Mouse (Mus musculus) lung, postnatal 0 days (tissue): ENCODE results near the gene Pafah1b3. TPM values are rescaled to one million over a fixed set of nuclear protein-coding genes. Genes with fewer than 3 reads are reported as not detected.
A peak's percentile ranks its signal among the peaks of the same experiment; 100 is the strongest.

Experiments
- ATAC-seq: fragments of 200-750 bp; cut with Nextera tagmentation; 2 replicates; pipeline ENCODE4 v1.8.0; 2017; ENCODE audit warnings: moderate library complexity
- DNase-seq: peaks from one replicate; pipeline ENCODE4 v3.0.0-alpha.2; 2016; ENCODE audit warnings: low spot score
- H3K27ac ChIP-seq: fragments of 300-500 bp; sonication (generic); 2 replicates; pipeline ENCODE4 v1.5.1; 2014; ENCODE audit warnings: antibody characterized with exemption, mild to moderate bottlenecking, low read length, mixed read lengths
- H3K27me3 ChIP-seq: fragments of 300-500 bp; sonication (generic); replicated peaks from 2 replicates; pipeline ENCODE4 v1.6.1; 2014; ENCODE audit warnings: low read length, mixed read lengths; ENCODE audit not compliant: insufficient read depth
- H3K36me3 ChIP-seq: fragments of 300-500 bp; sonication (generic); 2 replicates; pipeline ENCODE4 v1.6.1; 2014; ENCODE audit warnings: low read length, mixed read lengths; ENCODE audit not compliant: insufficient read depth
- H3K4me1 ChIP-seq: fragments of 300-500 bp; sonication (generic); 2 replicates; pipeline ENCODE4 v1.6.1; 2014; ENCODE audit warnings: antibody characterized with exemption, low read depth, low read length, mixed read lengths; ENCODE audit not compliant: insufficient read depth
- H3K4me2 ChIP-seq: fragments of 300-500 bp; sonication (generic); replicated peaks from 2 replicates; pipeline ENCODE4 v1.6.1; 2014; ENCODE audit warnings: low read depth, mild to moderate bottlenecking, low read length, moderate library complexity, mixed read lengths
- H3K4me3 ChIP-seq: fragments of 300-500 bp; sonication (generic); 2 replicates; pipeline ENCODE4 v1.5.1; 2014; ENCODE audit warnings: low read depth, low read length
- H3K9ac ChIP-seq: fragments of 300-500 bp; sonication (generic); replicated peaks from 2 replicates; pipeline ENCODE4 v1.6.1; 2014; ENCODE audit warnings: low read depth, mild to moderate bottlenecking
- H3K9me3 ChIP-seq: fragments of 300-500 bp; sonication (generic); 2 replicates; pipeline ENCODE4 v1.6.1; 2016; ENCODE audit warnings: low read length, mixed read lengths
- CTCF ChIP-seq: IDR thresholded peaks from 2 replicates; pipeline ENCODE4 v1.5.1; 2016; ENCODE audit warnings: antibody characterized with exemption, mild to moderate bottlenecking
- EP300 ChIP-seq: IDR thresholded peaks from 2 replicates; pipeline ENCODE4 v1.6.1; 2016; ENCODE audit warnings: antibody characterized with exemption, mild to moderate bottlenecking, control low read depth
- WGBS: fragments of 180-500 bp; shearing (Covaris S2); extraction: QIAGEN DNeasy Blood & Tissue Kit; methylation state at CpG from one replicate; pipeline ENCODE4 v1.1.7; 2014; 5-methylcytosine and 5-hydroxymethylcytosine counted together
- polyA plus RNA-seq: library from polyadenylated mRNA; unstranded; fragments of >200 nt; fragmentation: Nextera tagmentation; extraction: Ambion mirVana; gene quantifications from 2 replicates; pipeline ENCODE4 v1.2.1, GENCODE M21; 2015

Gene Pafah1b3
- polyA plus RNA-seq, 1 experiment from 2014 or later = 83.8 TPM

- ATAC-seq = no peak
- H3K9ac ChIP-seq = no peak overlapping the region
- no peak for DNase-seq
- H3K27me3 ChIP-seq = peaks cover 6% of the 10 kb centered on the region; the same call in 1 of the 2 replicates
- WGBS = 39% methylated on average over 2 of the region's 2 CpGs
- H3K27ac ChIP-seq = no peak overlapping the region
- no peak overlapping the region for H3K4me2 ChIP-seq
- no peaks in the 10 kb centered on the region for H3K4me1 ChIP-seq
- H3K4me3 ChIP-seq = no peak overlapping the region
- no peak for TF ChIP-seq CTCF
- no peak for TF ChIP-seq EP300
- H3K36me3 ChIP-seq = no peaks in the 10 kb centered on the region
- H3K9me3 ChIP-seq = no peaks in the 10 kb centered on the region
These were observed 8.8 kb upstream of the Pafah1b3 start for GRCm38 (mm10) chr7:25306614-25306996.

DNA sequence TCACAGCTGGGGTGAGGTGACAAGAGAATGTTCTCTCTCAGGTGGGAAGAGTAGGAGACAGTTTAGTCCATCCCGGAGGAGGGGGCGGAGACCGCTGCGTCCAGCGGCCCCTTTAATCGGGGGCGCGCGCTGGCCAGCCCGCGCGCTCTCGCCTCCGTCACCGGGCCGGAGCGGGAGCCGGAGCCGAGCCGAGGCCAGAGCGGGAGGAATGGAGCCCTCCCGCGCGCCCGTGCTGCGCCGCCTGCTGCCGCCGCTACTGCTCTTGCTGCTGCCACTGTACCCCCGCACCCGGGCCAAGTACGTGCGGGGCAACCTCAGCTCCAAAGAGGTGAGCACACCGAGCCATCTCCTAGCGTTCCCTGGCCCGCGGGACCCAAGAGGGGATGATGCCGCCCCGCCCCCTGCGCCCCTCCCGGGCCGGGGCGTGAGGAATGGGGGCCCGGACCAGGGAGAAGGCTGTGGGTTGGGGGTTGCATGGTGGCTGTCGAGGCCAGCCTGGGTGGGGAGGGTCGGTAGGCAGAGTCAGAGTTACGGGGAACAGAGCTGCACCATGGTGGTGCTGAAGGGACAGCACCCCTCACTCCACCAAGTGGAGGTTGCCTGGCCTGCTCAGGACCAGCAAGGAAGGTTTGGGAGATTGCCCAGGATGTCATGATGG is 8.3 kb upstream of the Pafah1b3 start, which contains the start of gene Tmem145:
Gene Tmem145 (plus strand): TSS at position 151 of the 658 bp plus-strand sequence.
- TF ChIP-seq CTCF (peak; percentile 21; the same call in 1 of the 2 replicates), EP300 (no peak)
- no peaks in the 10 kb centered on the region for H3K4me1 ChIP-seq
- peak; percentile 70 for DNase-seq
- H3K27me3 ChIP-seq = peaks cover 3% of the 10 kb centered on the region; the same call in 1 of the 2 replicates
- no peaks in the 10 kb centered on the region for H3K9me3 ChIP-seq
- no peak within 1 kb of the TSS for H3K27ac ChIP-seq
- H3K4me2 ChIP-seq = peak within 1 kb of the TSS; percentile 72
- 1% methylated on average over 22 of the region's 47 CpGs for WGBS
- H3K36me3 ChIP-seq = no peaks in the 10 kb centered on the region
- no peak within 1 kb of the TSS for H3K9ac ChIP-seq
- peak; percentile 82 for ATAC-seq
- peak within 1 kb of the TSS; percentile 38 for H3K4me3 ChIP-seq

- no peak overlapping the region for H3K27ac ChIP-seq
- WGBS = 2% methylated on average over 2 of the region's 2 CpGs
- H3K9me3 ChIP-seq = no peaks in the 10 kb centered on the region
- ATAC-seq = no peak
- TF ChIP-seq CTCF (no peak), EP300 (no peak)
- no peaks in the 10 kb centered on the region for H3K36me3 ChIP-seq
- H3K27me3 ChIP-seq = peaks cover 3% of the 10 kb centered on the region; the same call in 1 of the 2 replicates
- H3K4me3 ChIP-seq = no peak overlapping the region
- no peaks in the 10 kb centered on the region for H3K4me1 ChIP-seq
- DNase-seq = no peak
- no peak overlapping the region for H3K9ac ChIP-seq
- peak overlapping the region; percentile 72; the same call in 1 of the 2 replicates for H3K4me2 ChIP-seq
These were observed 7.7 kb upstream of the Pafah1b3 start for GRCm38 (mm10) chr7:25305481-25305880.

- Histone ChIP-seq H3K4me2 (no peak overlapping the region), H3K9ac (no peak overlapping the region), H3K27me3 (peaks cover 3% of the 10 kb centered on the region; the same call in 1 of the 2 replicates), H3K4me3 (no peak overlapping the region), H3K36me3 (no peaks in the 10 kb centered on the region), H3K27ac (no peak overlapping the region), H3K9me3 (no peaks in the 10 kb centered on the region), H3K4me1 (no peaks in the 10 kb centered on the region)
- no peak for DNase-seq
- 71% methylated on average over 2 of the region's 3 CpGs for WGBS
- ATAC-seq = no peak
- TF ChIP-seq CTCF = no peak
- no peak for TF ChIP-seq EP300
These were observed 5.9 kb upstream of the Pafah1b3 start for GRCm38 (mm10) chr7:25303685-25304006.

GRCm38 (mm10) chr7:25303003-25303684 is 5.4 kb upstream of the Pafah1b3 start:
- no peak overlapping the region for H3K9ac ChIP-seq
- no peak overlapping the region for H3K27ac ChIP-seq
- H3K4me2 ChIP-seq = no peak overlapping the region
- WGBS = 48% methylated on average over 9 of the region's 9 CpGs
- H3K9me3 ChIP-seq = no peaks in the 10 kb centered on the region
- ATAC-seq (no peak), DNase-seq (no peak)
- no peaks in the 10 kb centered on the region for H3K4me1 ChIP-seq
- TF ChIP-seq CTCF (no peak), EP300 (no peak)
- peaks cover 3% of the 10 kb centered on the region; the same call in 1 of the 2 replicates for H3K27me3 ChIP-seq
- no peaks in the 10 kb centered on the region for H3K36me3 ChIP-seq
- H3K4me3 ChIP-seq = no peak overlapping the region

DNA sequence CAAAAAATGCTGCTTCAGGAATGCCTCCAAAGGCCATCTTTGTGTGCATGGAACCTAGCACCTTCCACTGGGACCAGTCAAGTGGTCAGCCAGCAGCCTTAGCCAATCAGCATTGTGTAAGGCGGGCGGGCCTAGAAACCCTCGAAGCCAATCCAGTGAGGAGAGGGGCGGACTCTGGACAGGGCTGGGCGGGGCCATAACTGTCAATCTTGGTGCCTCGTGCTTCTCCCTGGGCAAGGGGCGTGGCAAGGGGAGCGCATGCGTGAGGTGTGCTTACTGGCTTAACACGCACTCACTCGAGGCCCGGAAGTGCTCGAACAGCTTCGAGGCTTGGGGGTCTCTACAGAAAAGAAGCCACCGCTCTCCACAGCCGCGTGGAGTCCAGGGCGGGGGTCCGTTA is 3.3 kb upstream of the Pafah1b3 start, which contains the start of gene Prr19:
Gene Prr19 (plus strand): TSS at position 349 of the 400 bp plus-strand sequence.
- TF ChIP-seq CTCF (no peak), EP300 (no peak)
- no peaks in the 10 kb centered on the region for H3K36me3 ChIP-seq
- peaks cover 1% of the 10 kb centered on the region; the same call in 1 of the 2 replicates for H3K27me3 ChIP-seq
- no peak within 1 kb of the TSS for H3K27ac ChIP-seq
- no peaks in the 10 kb centered on the region for H3K9me3 ChIP-seq
- H3K4me3 ChIP-seq = no peak within 1 kb of the TSS
- ATAC-seq = no peak
- no peak within 1 kb of the TSS for H3K4me2 ChIP-seq
- WGBS = 55% methylated on average over 19 of the region's 19 CpGs
- peak; percentile 40 for DNase-seq
- H3K4me1 ChIP-seq = 0 out of 2 replicates have a peak, but pooled peaks cover 3% of the 10 kb centered on the region
- H3K9ac ChIP-seq = no peak within 1 kb of the TSS
